In genomic region chr7:119019537-119019936, GRCm38 (mm10) we compare ENCODE assay signal across 9 mouse cellular contexts. TPM values are rescaled to one million over a fixed set of nuclear protein-coding genes. Genes with fewer than 3 reads are reported as not detected.
A peak's percentile ranks its signal among the peaks of the same experiment; 100 is the strongest.
DNase-seq lines count a peak whose midpoint lies in the region; ATAC-seq and TF ChIP-seq lines count a peak whose summit lies in the region.
"Had no signal": no experiment of that assay in that cellular context is flagged by ENCODE, and none has a peak within 500 bp of the region (broad histone marks: within the 10 kb centered on the region; RNA-seq: fewer than 3 reads in every experiment).

No protein-coding gene starts in this region.

- H3K27ac ChIP-seq in forebrain, embryonic 11.5 days (ENCODE audit: low read depth, low read length), result no peak overlapping the region
- H3K27ac ChIP-seq in intestine, postnatal 0 days (ENCODE audit: low read depth, low read length), result no peak overlapping the region
- H3K27ac ChIP-seq in lung, embryonic 14.5 days (ENCODE audit: low read depth), result no peak overlapping the region
- H3K27ac ChIP-seq: embryonic facial prominence, embryonic 15.5 days had no signal

- H3K9me3 ChIP-seq in forebrain, embryonic 11.5 days (ENCODE audit: control insufficient read depth, low read length), result no peaks in the 10 kb centered on the region
- H3K9me3 ChIP-seq in intestine, postnatal 0 days (ENCODE audit: control insufficient read depth), result no peaks in the 10 kb centered on the region
- no peaks in the 10 kb centered on the region for H3K9me3 ChIP-seq in lung, embryonic 14.5 days (ENCODE audit: low read depth, low read length)
- H3K9me3 ChIP-seq: embryonic facial prominence, embryonic 15.5 days had no signal

- H3K4me2 ChIP-seq in forebrain, embryonic 11.5 days (ENCODE audit: low read depth, low read length, severe bottlenecking), result no peak overlapping the region
- H3K4me2 ChIP-seq in intestine, postnatal 0 days (replicated peaks; ENCODE audit: low read depth), result no peak overlapping the region
- no peak overlapping the region for H3K4me2 ChIP-seq in lung, embryonic 14.5 days
- H3K4me2 ChIP-seq: embryonic facial prominence, embryonic 15.5 days had no signal

- H3K27me3 ChIP-seq in forebrain, embryonic 11.5 days (ENCODE audit: control insufficient read depth, insufficient read depth, low read length), result no peaks in the 10 kb centered on the region
- no peaks in the 10 kb centered on the region for H3K27me3 ChIP-seq in intestine, postnatal 0 days (replicated peaks; ENCODE audit: control insufficient read depth, insufficient read depth, low read length)
- no peaks in the 10 kb centered on the region for H3K27me3 ChIP-seq in lung, embryonic 14.5 days (ENCODE audit: insufficient read depth, low read length)
- H3K27me3 ChIP-seq: embryonic facial prominence, embryonic 15.5 days had no signal

- H3K9ac ChIP-seq in forebrain, embryonic 11.5 days (ENCODE audit: low read length), result no peak overlapping the region
- H3K9ac ChIP-seq in intestine, postnatal 0 days (ENCODE audit: low read depth, low read length), result no peak overlapping the region
- H3K9ac ChIP-seq in lung, embryonic 14.5 days, result no peak overlapping the region
- H3K9ac ChIP-seq: embryonic facial prominence, embryonic 15.5 days had no signal

- WGBS in forebrain, embryonic 11.5 days, result 14% methylated on average over 4 of the region's 4 CpGs
- WGBS in intestine, postnatal 0 days, result 12% methylated on average over 4 of the region's 4 CpGs
- WGBS in lung, embryonic 14.5 days, result 7% methylated on average over 4 of the region's 4 CpGs

- TF ChIP-seq CTCF in intestine, postnatal 0 days (IDR thresholded peaks at IDR 0.05; ENCODE audit: low read depth), result peak; percentile 78
- TF ChIP-seq CTCF in lung, embryonic 14.5 days (IDR thresholded peaks at IDR 0.05; ENCODE audit: low read depth), result peak; percentile 75

- H3K4me1 ChIP-seq in forebrain, embryonic 11.5 days (replicated peaks; ENCODE audit: control insufficient read depth, insufficient read depth, low read length), result no peaks in the 10 kb centered on the region
- H3K4me1 ChIP-seq in intestine, postnatal 0 days (replicated peaks; ENCODE audit: control insufficient read depth, insufficient read depth, low read length), result no peaks in the 10 kb centered on the region
- H3K4me1 ChIP-seq in lung, embryonic 14.5 days (ENCODE audit: insufficient read depth), result no peaks in the 10 kb centered on the region
- H3K4me1 ChIP-seq: embryonic facial prominence, embryonic 15.5 days had no signal

- peak; percentile 31 for DNase-seq in ovary, postnatal 36 days (ENCODE audit: low spot score)
- no peak for DNase-seq in ovary, adult 18-20 months (ENCODE audit: low spot score)
- peak; percentile 79 for DNase-seq in adrenal gland, postnatal 14 days
- peak; percentile 83 for DNase-seq in forebrain, embryonic 11.5 days (ENCODE audit: low spot score)
- peak; percentile 76 for DNase-seq in lung, embryonic 14.5 days
- DNase-seq in right cerebral cortex, adult 2 months (ENCODE audit: low spot score in 2 of 2), result peak; percentile 31 to 37
- DNase-seq in urinary bladder, postnatal 4 days (ENCODE audit: low spot score in 2 of 2), result no peak

- H3K4me3 ChIP-seq in forebrain, embryonic 11.5 days (ENCODE audit: low read depth, low read length), result no peak overlapping the region
- no peak overlapping the region for H3K4me3 ChIP-seq in intestine, postnatal 0 days (ENCODE audit: low read depth, low read length)
- H3K4me3 ChIP-seq in lung, embryonic 14.5 days (ENCODE audit: low read depth, low read length), result no peak overlapping the region
- H3K4me3 ChIP-seq: embryonic facial prominence, embryonic 15.5 days had no signal

- ATAC-seq in forebrain, embryonic 11.5 days (replicated peaks; ENCODE audit: low FRiP score), result peak; percentile 50
- no peak for ATAC-seq in intestine, postnatal 0 days
- ATAC-seq in lung, embryonic 14.5 days (ENCODE audit: insufficient read depth), result peak; percentile 67; the same call in 1 of the 2 replicates

- no peaks in the 10 kb centered on the region for H3K36me3 ChIP-seq in forebrain, embryonic 11.5 days (ENCODE audit: control insufficient read depth, insufficient read depth, low read length)
- no peaks in the 10 kb centered on the region for H3K36me3 ChIP-seq in intestine, postnatal 0 days (ENCODE audit: control insufficient read depth, insufficient read depth)
- no peaks in the 10 kb centered on the region for H3K36me3 ChIP-seq in lung, embryonic 14.5 days (ENCODE audit: insufficient read depth)
- H3K36me3 ChIP-seq: embryonic facial prominence, embryonic 15.5 days had no signal

RNA-seq across cellular contexts. Expression of gene Gprc5b, which starts 24.5 kb away (rescaled TPM):
- 80.7 and 91.7 TPM in 2 replicates for total RNA-seq in adrenal gland, postnatal 14 days (2021)
- polyA plus RNA-seq in forebrain, embryonic 11.5 days (2014; fragmentation: Nextera tagmentation; extraction: Ambion mirVana), result 18.1 and 19.8 TPM in 2 replicates
- polyA plus RNA-seq in intestine, postnatal 0 days (2015; fragmentation: Nextera tagmentation; extraction: Ambion mirVana), result 0.66 and 1.5 TPM in 2 replicates
- polyA plus RNA-seq in lung, embryonic 14.5 days (2014; fragmentation: Nextera tagmentation; extraction: Ambion mirVana), result 7.6 and 10.9 TPM in 2 replicates

Comparison
In these comparisons a context has a peak if more than half of its experiments do, and no peak if none do; other contexts are left out.
1. DNase-seq: peak in ovary, postnatal 36 days (single experiment), adrenal gland, postnatal 14 days (single experiment), forebrain, embryonic 11.5 days (single experiment), lung, embryonic 14.5 days (single experiment) and right cerebral cortex, adult 2 months (2 of 2); none in ovary, adult 18-20 months (single experiment) and urinary bladder, postnatal 4 days (0 of 2).